Mouse (Mus musculus) CH12.LX (cell line): Measurements from ENCODE around the gene Eif3m. TPM values are rescaled to one million over a fixed set of nuclear protein-coding genes. Genes with fewer than 3 reads are reported as not detected.

Experiments
- DNase-seq: peaks from one replicate; pipeline ENCODE4 v3.0.0-alpha.2; 2013; ENCODE audit errors: extremely low read depth
- H3K27ac ChIP-seq: 2 replicates; pipeline ENCODE4 v1.5.1; 2012; ENCODE audit warnings: low read depth, mild to moderate bottlenecking, control low read depth, moderate library complexity; ENCODE audit not compliant: insufficient read depth
- H3K27me3 ChIP-seq: replicated peaks from 2 replicates; pipeline ENCODE3; 2012; ENCODE audit warnings: inconsistent platforms
- H3K36me3 ChIP-seq, 2 experiments: replicated peaks in 1 of 2; 2 replicates each; pipeline versions ENCODE3 to v1.6.1; 2012; ENCODE audit warnings: inconsistent platforms in 1 of 2, low read length in 1 of 2, mild to moderate bottlenecking in 1 of 2, mixed read lengths in 1 of 2, moderate library complexity in 1 of 2; ENCODE audit not compliant: control insufficient read depth in 1 of 2, insufficient read depth in 1 of 2
- H3K4me1 ChIP-seq, 2 experiments: 2 replicates each; pipeline ENCODE4 v1.6.1; 2012; ENCODE audit warnings: inconsistent platforms in 1 of 2, moderate library complexity in 1 of 2; ENCODE audit not compliant: insufficient read depth in 2 of 2, control insufficient read depth in 1 of 2
- H3K4me2 ChIP-seq: 2 replicates; pipeline ENCODE4 v1.6.1; 2012; ENCODE audit warnings: low read depth, mild to moderate bottlenecking, control low read depth; ENCODE audit not compliant: poor library complexity, insufficient read depth, severe bottlenecking
- H3K4me3 ChIP-seq, 3 experiments: fragments of 150-350 bp in 1 of 3; sonication (generic) in 1 of 3; replicated peaks in 1 of 3; 2 replicates each; pipeline versions ENCODE3 to v1.5.1; 2011 to 2012; ENCODE audit warnings: low read depth in 2 of 3, low read length in 2 of 3, mild to moderate bottlenecking in 2 of 3, moderate library complexity in 2 of 3, control low read depth in 1 of 3, improper control_type of control experiment in 1 of 3, inconsistent platforms in 1 of 3, mixed read lengths in 1 of 3; ENCODE audit not compliant: poor library complexity in 1 of 3
- H3K79me2 ChIP-seq: replicated peaks from 2 replicates; pipeline ENCODE4 v1.6.1; 2012; ENCODE audit warnings: mild to moderate bottlenecking, moderate library complexity; ENCODE audit not compliant: control insufficient read depth, poor library complexity, insufficient read depth, severe bottlenecking; ENCODE audit errors: extremely low read depth
- H3K9ac ChIP-seq: 2 replicates; pipeline ENCODE4 v1.6.1; 2012; ENCODE audit warnings: low read depth, mild to moderate bottlenecking, control low read depth, moderate library complexity; ENCODE audit not compliant: insufficient read depth
- H3K9me3 ChIP-seq: replicated peaks from 2 replicates; pipeline ENCODE3; 2012; ENCODE audit warnings: low read length, inconsistent platforms, mixed read lengths
- CTCF ChIP-seq, 2 experiments: IDR thresholded peaks in 1 of 2; conservative IDR thresholded peaks in 1 of 2; 2 replicates each; pipeline ENCODE4 v1.5.1; 2011 to 2012; ENCODE audit warnings: low read depth in 2 of 2, low read length in 2 of 2, improper control_type of control experiment in 1 of 2, inconsistent platforms in 1 of 2, mild to moderate bottlenecking in 1 of 2, moderate library complexity in 1 of 2
- ELF1 ChIP-seq: IDR thresholded peaks from 2 replicates; pipeline ENCODE4 v1.6.1; 2014; ENCODE audit warnings: low read depth, mild to moderate bottlenecking, inconsistent platforms, low read length, improper control_type of control experiment
- EP300 ChIP-seq: IDR thresholded peaks from 2 replicates; pipeline ENCODE4 v1.6.1; 2011; ENCODE audit warnings: low read length, improper control_type of control experiment
- GABPA ChIP-seq: IDR thresholded peaks from 2 replicates; pipeline ENCODE4 v1.6.1; 2012; ENCODE audit warnings: low read depth, low read length, improper control_type of control experiment, inconsistent platforms; ENCODE audit not compliant: insufficient replicate concordance
- HCFC1 ChIP-seq: IDR thresholded peaks from 2 replicates; pipeline ENCODE4 v1.6.1; 2012; ENCODE audit warnings: low read depth, mild to moderate bottlenecking, inconsistent platforms, low read length, improper control_type of control experiment
- JUN ChIP-seq: IDR thresholded peaks from 2 replicates; pipeline ENCODE4 v1.6.1; 2011; ENCODE audit warnings: low read depth, mild to moderate bottlenecking, low read length, improper control_type of control experiment, moderate library complexity; ENCODE audit not compliant: insufficient read depth
- JUND ChIP-seq: conservative IDR thresholded peaks from 2 replicates; pipeline ENCODE4 v1.6.1; 2011; ENCODE audit warnings: low read depth, low read length, improper control_type of control experiment
- KAT2A ChIP-seq: IDR thresholded peaks from 2 replicates; pipeline ENCODE4 v1.6.1; 2012; ENCODE audit warnings: low read length, improper control_type of control experiment, inconsistent platforms; ENCODE audit not compliant: insufficient replicate concordance
- MAZ ChIP-seq: IDR thresholded peaks from 2 replicates; pipeline ENCODE4 v1.6.1; 2012; ENCODE audit warnings: low read depth, mild to moderate bottlenecking, inconsistent platforms, low read length, improper control_type of control experiment, moderate library complexity
- MEF2A ChIP-seq: IDR thresholded peaks from 2 replicates; pipeline ENCODE4 v1.6.1; 2014; ENCODE audit warnings: low read depth, mild to moderate bottlenecking, inconsistent platforms, low read length, improper control_type of control experiment, borderline replicate concordance
- MXI1 ChIP-seq: IDR thresholded peaks from 2 replicates; pipeline ENCODE4 v1.6.1; 2011; ENCODE audit warnings: mild to moderate bottlenecking, low read depth, low read length, improper control_type of control experiment
- NELFE ChIP-seq: IDR thresholded peaks from 2 replicates; pipeline ENCODE4 v1.6.1; 2011; ENCODE audit warnings: low read depth, low read length, improper control_type of control experiment
- POLR2AphosphoS2 ChIP-seq: IDR thresholded peaks from 2 replicates; pipeline ENCODE4 v1.6.1; 2011; ENCODE audit warnings: low read depth, low read length, improper control_type of control experiment
- RAD21 ChIP-seq: IDR thresholded peaks from 2 replicates; pipeline ENCODE4 v1.6.1; 2011; ENCODE audit warnings: low read depth, mild to moderate bottlenecking, low read length, improper control_type of control experiment, moderate library complexity
- TBP ChIP-seq: conservative IDR thresholded peaks from 2 replicates; pipeline ENCODE4 v1.6.1; 2011; ENCODE audit warnings: low read depth, low read length, improper control_type of control experiment
- dilution Hi-C: fragments of 300-500 bp; cut with MboI; formaldehyde crosslinking; loops from 2 replicates; pipeline ENCODE4 v1.14.3; 2020; ENCODE audit warnings: low sequenced_read_pairs; ENCODE audit not compliant: extremely low pct_unique_long_range_greater_than_20kb, extremely low pct_ligation_motif_present
- in situ Hi-C: fragments of 300-500 bp; cut with MboI; formaldehyde crosslinking; loops from 3 replicates; pipeline ENCODE4 v1.14.3; 2019; ENCODE audit warnings: low sequenced_read_pairs, low pct_ligation_motif_present, low pct_unique_long_range_greater_than_20kb, mixed read lengths
- polyA plus RNA-seq: library from polyadenylated mRNA; unstranded; fragments of >175 nt; gene quantifications from 2 replicates; pipeline ENCODE4 v1.2.1, GENCODE M21; 2012; ENCODE audit warnings: low read depth; ENCODE audit not compliant: insufficient read length
- total RNA-seq, 2 experiments: library from RNA; depleted of rRNA; stranded (reverse); fragments of 300-350 nt in 1 of 2; fragments of >200 nt in 1 of 2; gene quantifications; 2 replicates each; pipeline ENCODE4 v1.2.3; 2012 to 2014

The Eif3m gene
- total and polyA plus RNA-seq, 3 experiments, result 268 to 558 (median 273) TPM

- TF ChIP-seq EP300 (no peak), TBP (no peak), ELF1 (no peak), JUN (no peak)
- in situ Hi-C loops (no loop called here), dilution Hi-C loops (no loop called here)
- no peak overlapping the region for H3K9ac ChIP-seq
- H3K4me2 ChIP-seq, result no peak overlapping the region
- no peak overlapping the region for H3K4me3 ChIP-seq
- H3K27ac ChIP-seq, result no peak overlapping the region
- no peaks in the 10 kb centered on the region for H3K9me3 ChIP-seq
- no peaks in the 10 kb centered on the region for H3K79me2 ChIP-seq
- H3K27me3 ChIP-seq, result no peaks in the 10 kb centered on the region
- no peak for DNase-seq
- no peaks in the 10 kb centered on the region; a peak in 1 of 4 replicates for H3K4me1 ChIP-seq
- H3K36me3 ChIP-seq, result peaks cover 0 to 2% of the 10 kb centered on the region in 2 experiments
Observed at GRCm38 (mm10) chr2:105023815-105024214, 6.9 kb upstream of the Eif3m start.

DNA sequence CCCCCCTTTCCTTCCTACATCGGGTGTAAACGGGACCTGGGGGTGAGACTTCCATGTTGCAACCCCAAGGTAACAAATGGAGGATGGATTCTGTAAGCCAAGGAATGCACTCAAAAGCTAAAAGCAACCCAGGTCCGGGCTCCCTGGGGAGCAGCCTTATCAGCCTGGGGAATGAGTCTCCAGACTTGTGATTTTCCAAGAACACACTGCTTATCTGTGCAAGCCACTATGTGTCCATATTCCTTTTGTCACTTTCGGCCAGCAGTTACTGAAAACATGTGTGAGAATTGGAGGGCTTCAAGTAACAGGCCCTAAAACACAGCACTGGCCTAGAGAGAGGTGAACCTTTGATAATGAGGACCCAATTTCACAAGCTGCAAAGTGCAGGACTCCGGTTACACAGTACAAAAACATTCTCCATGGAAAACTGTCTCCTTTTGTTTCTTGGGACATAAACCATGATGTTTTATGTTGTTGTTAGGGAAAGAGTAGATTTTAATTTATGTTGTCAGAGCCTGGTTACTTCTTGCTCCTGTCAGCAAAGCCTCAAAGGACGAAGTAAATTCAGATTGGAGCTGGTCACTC lies 6.2 kb upstream of the Eif3m start:
- peaks cover 0 to 4% of the 10 kb centered on the region in 2 experiments; a peak in 1 of 4 replicates for H3K4me1 ChIP-seq
- no peak overlapping the region for H3K4me2 ChIP-seq
- no peak overlapping the region for H3K27ac ChIP-seq
- no peaks in the 10 kb centered on the region for H3K79me2 ChIP-seq
- in situ Hi-C loops, result no loop called here
- no peaks in the 10 kb centered on the region for H3K9me3 ChIP-seq
- H3K4me3 ChIP-seq, result no peak overlapping the region
- TF ChIP-seq MXI1 (no peak), KAT2A (no peak), JUND (no peak), HCFC1 (no peak), MAZ (no peak), JUN (no peak), GABPA (no peak), NELFE (no peak), RAD21 (no peak), POLR2AphosphoS2 (no peak), CTCF (conservative IDR thresholded peaks at IDR 0.05 in 1 of 2, IDR thresholded peaks at IDR 0.05 in 1 of 2; ENCODE audit: low read depth in 2 of 2, low read length in 2 of 2) (no peak), MEF2A (no peak)
- H3K36me3 ChIP-seq, result peaks cover 0 to 2% of the 10 kb centered on the region in 2 experiments
- no peaks in the 10 kb centered on the region for H3K27me3 ChIP-seq
- DNase-seq, result no peak
- H3K9ac ChIP-seq, result no peak overlapping the region
- dilution Hi-C loops, result no loop called here
